Mouse (Mus musculus): ENCODE measurements around the gene Kyat3. TPM values are rescaled to one million over a fixed set of nuclear protein-coding genes. Genes with fewer than 3 reads are reported as not detected.

Gene Kyat3
- total and polyA plus RNA-seq, 3 experiments: 11.7 to 25.6 TPM; not detected in 1

GRCm38 (mm10) chr3:142687939-142688338 lies 12.9 kb upstream of the Kyat3 start:
- Histone ChIP-seq H3K9ac (ENCODE audit: control insufficient read depth, low read depth, low read length, poor library complexity, severe bottlenecking) (no peak overlapping the region), H3K27me3 (ENCODE audit: control insufficient read depth in 1 of 2, insufficient read depth in 2 of 2, low read length in 2 of 2) (no peaks in the 10 kb centered on the region), H3K4me1 (ENCODE audit: control insufficient read depth in 1 of 2, insufficient read depth in 2 of 2, low read length in 2 of 2) (peaks cover 0 to 2% of the 10 kb centered on the region in 2 experiments; a peak in 1 of 4 replicates), H3K79me2 (ENCODE audit: control insufficient read depth, insufficient read depth, low read length, poor library complexity) (no peaks in the 10 kb centered on the region), H3K4me3 (ENCODE audit: control insufficient read depth in 1 of 2, insufficient read depth in 1 of 2, low read depth in 2 of 2, low read length in 2 of 2) (no peak overlapping the region), H3K27ac (ENCODE audit: control insufficient read depth, low read depth, low read length) (no peak overlapping the region), H3K9me3 (replicated peaks; ENCODE audit: insufficient read depth, low read length) (no peaks in the 10 kb centered on the region), H3K36me3 (ENCODE audit: control insufficient read depth in 1 of 2, insufficient read depth in 2 of 2, low read length in 2 of 2) (no peaks in the 10 kb centered on the region)
- no peak for TF ChIP-seq NRF1 (IDR thresholded peaks at IDR 0.05; ENCODE audit: insufficient read depth, low read depth, low read length, poor library complexity, severe bottlenecking)
- TF ChIP-seq SMC3 (IDR thresholded peaks at IDR 0.05; ENCODE audit: low read depth, low read length): no peak
- TF ChIP-seq NELFE (IDR thresholded peaks at IDR 0.05; ENCODE audit: low read depth, low read length): no peak
- TF ChIP-seq POLR2AphosphoS2 (IDR thresholded peaks at IDR 0.05; ENCODE audit: low read length): no peak
- no peak for TF ChIP-seq TCF12 (IDR thresholded peaks at IDR 0.05; ENCODE audit: low read depth, low read length)
- TF ChIP-seq RAD21 (IDR thresholded peaks at IDR 0.05; ENCODE audit: low read depth, low read length): no peak
- TF ChIP-seq GABPA (IDR thresholded peaks at IDR 0.05; ENCODE audit: low read depth, low read length): no peak
- no peak for TF ChIP-seq TBP (IDR thresholded peaks at IDR 0.05; ENCODE audit: low read depth, low read length)
- TF ChIP-seq CTCF (IDR thresholded peaks at IDR 0.05 in 2 of 3, conservative IDR thresholded peaks at IDR 0.05 in 1 of 3; ENCODE audit: control insufficient read depth in 1 of 3, insufficient read depth in 1 of 3, low read depth in 2 of 3, low read length in 3 of 3, poor library complexity in 1 of 3, severe bottlenecking in 1 of 3): no peak
- TF ChIP-seq ZKSCAN1 (IDR thresholded peaks at IDR 0.05; ENCODE audit: low read depth, low read length): no peak
- TF ChIP-seq USF2 (IDR thresholded peaks at IDR 0.05; ENCODE audit: borderline replicate concordance in 1 of 2, insufficient read depth in 1 of 2, low read depth in 1 of 2, low read length in 2 of 2): no peak
- TF ChIP-seq ZMIZ1 (IDR thresholded peaks at IDR 0.05; ENCODE audit: low read depth, low read length): no peak
- no peak for TF ChIP-seq SIN3A (IDR thresholded peaks at IDR 0.05; ENCODE audit: low read length)
- TF ChIP-seq ELF1 (IDR thresholded peaks at IDR 0.05; ENCODE audit: low read depth, low read length): no peak
- TF ChIP-seq ETS1 (IDR thresholded peaks at IDR 0.05; ENCODE audit: low read depth, low read length): no peak
- no peak for TF ChIP-seq BHLHE40 (IDR thresholded peaks at IDR 0.05; ENCODE audit: borderline replicate concordance, low read depth, low read length)
- no peak for TF ChIP-seq GATA1 (IDR thresholded peaks at IDR 0.05; ENCODE audit: low read depth, low read length)
- TF ChIP-seq RCOR1 (IDR thresholded peaks at IDR 0.05; ENCODE audit: low read depth, low read length): no peak
- TF ChIP-seq CHD2 (IDR thresholded peaks at IDR 0.05; ENCODE audit: low read length): no peak
- DNase-seq (ENCODE audit: low read depth, low spot score): no peak

GRCm38 (mm10) chr3:142688353-142688752 lies 12.5 kb upstream of the Kyat3 start:
- Histone ChIP-seq H3K36me3 (ENCODE audit: control insufficient read depth in 1 of 2, insufficient read depth in 2 of 2, low read length in 2 of 2) (no peaks in the 10 kb centered on the region), H3K27ac (ENCODE audit: control insufficient read depth, low read depth, low read length) (no peak overlapping the region), H3K27me3 (ENCODE audit: control insufficient read depth in 1 of 2, insufficient read depth in 2 of 2, low read length in 2 of 2) (no peaks in the 10 kb centered on the region), H3K4me1 (ENCODE audit: control insufficient read depth in 1 of 2, insufficient read depth in 2 of 2, low read length in 2 of 2) (peaks cover 0 to 2% of the 10 kb centered on the region in 2 experiments; a peak in 1 of 4 replicates), H3K9me3 (replicated peaks; ENCODE audit: insufficient read depth, low read length) (no peaks in the 10 kb centered on the region), H3K79me2 (ENCODE audit: control insufficient read depth, insufficient read depth, low read length, poor library complexity) (no peaks in the 10 kb centered on the region), H3K9ac (ENCODE audit: control insufficient read depth, low read depth, low read length, poor library complexity, severe bottlenecking) (no peak overlapping the region), H3K4me3 (ENCODE audit: control insufficient read depth in 1 of 2, insufficient read depth in 1 of 2, low read depth in 2 of 2, low read length in 2 of 2) (peak overlapping the region; percentile 14 to 48; a peak in 3 of 4 replicates)
- TF ChIP-seq MAFK (IDR thresholded peaks at IDR 0.05; ENCODE audit: borderline replicate concordance, low read depth, low read length) (no peak), JUND (IDR thresholded peaks at IDR 0.05; ENCODE audit: low read depth, low read length) (no peak), GABPA (IDR thresholded peaks at IDR 0.05; ENCODE audit: low read depth, low read length) (no peak), HCFC1 (IDR thresholded peaks at IDR 0.05; ENCODE audit: low read depth, low read length) (no peak), ZKSCAN1 (IDR thresholded peaks at IDR 0.05; ENCODE audit: low read depth, low read length) (no peak), TBP (IDR thresholded peaks at IDR 0.05; ENCODE audit: low read depth, low read length) (no peak), ZC3H11A (IDR thresholded peaks at IDR 0.05; ENCODE audit: low read depth, low read length) (no peak), ZNF384 (IDR thresholded peaks at IDR 0.05; ENCODE audit: low read depth, low read length) (no peak), MXI1 (IDR thresholded peaks at IDR 0.05; ENCODE audit: low read depth, low read length) (no peak), TCF12 (IDR thresholded peaks at IDR 0.05; ENCODE audit: low read depth, low read length) (no peak), TAL1 (IDR thresholded peaks at IDR 0.05; ENCODE audit: low read length) (no peak), POLR2AphosphoS5 (IDR thresholded peaks at IDR 0.05; ENCODE audit: borderline replicate concordance, low read depth, low read length) (no peak), ELF1 (IDR thresholded peaks at IDR 0.05; ENCODE audit: low read depth, low read length) (no peak), CTCF (IDR thresholded peaks at IDR 0.05 in 2 of 3, conservative IDR thresholded peaks at IDR 0.05 in 1 of 3; ENCODE audit: control insufficient read depth in 1 of 3, insufficient read depth in 1 of 3, low read depth in 2 of 3, low read length in 3 of 3, poor library complexity in 1 of 3, severe bottlenecking in 1 of 3) (no peak), BHLHE40 (IDR thresholded peaks at IDR 0.05; ENCODE audit: borderline replicate concordance, low read depth, low read length) (no peak), KAT2A (conservative IDR thresholded peaks at IDR 0.05; ENCODE audit: low read depth, low read length) (no peak), SIN3A (IDR thresholded peaks at IDR 0.05; ENCODE audit: low read length) (no peak), SMC3 (IDR thresholded peaks at IDR 0.05; ENCODE audit: low read depth, low read length) (no peak), CHD1 (IDR thresholded peaks at IDR 0.05; ENCODE audit: low read depth, low read length) (no peak)
- peak; percentile 41 for DNase-seq (ENCODE audit: low read depth, low spot score)

Measured in MEL (cell line).